Mouse (Mus musculus): ENCODE data around the gene Neu3. TPM values are rescaled to one million over a fixed set of nuclear protein-coding genes. Genes with fewer than 3 reads are reported as not detected.

Gene Neu3
- polyA plus RNA-seq, 1 experiment from 2014 or later, result 5.3 TPM

- Histone ChIP-seq H3K36me3 (peaks cover 44% of the 10 kb centered on the region), H3K4me3 (no peak overlapping the region), H3K27me3 (no peaks in the 10 kb centered on the region), H3K4me2 (no peak overlapping the region), H3K27ac (no peak overlapping the region), H3K9me3 (no peaks in the 10 kb centered on the region), H3K4me1 (peaks cover 19% of the 10 kb centered on the region), H3K9ac (no peak overlapping the region)
- 78% methylated on average over 4 of the region's 4 CpGs for WGBS
- no peak for ATAC-seq (ENCODE audit: borderline replicate concordance, extremely low read depth, low FRiP score, low TSS enrichment)
Measured at GRCm38 (mm10) chr7:99854311-99854710, 26.1 kb upstream of the Neu3 start.

- no peaks in the 10 kb centered on the region for H3K9me3 ChIP-seq
- peaks cover 52% of the 10 kb centered on the region for H3K36me3 ChIP-seq
- no peak overlapping the region for H3K4me2 ChIP-seq
- peaks cover 16% of the 10 kb centered on the region for H3K4me1 ChIP-seq
- no peak overlapping the region for H3K4me3 ChIP-seq
- ATAC-seq (ENCODE audit: borderline replicate concordance, extremely low read depth, low FRiP score, low TSS enrichment), result no peak
- WGBS, result 76% methylated on average over 7 of the region's 7 CpGs
- no peaks in the 10 kb centered on the region for H3K27me3 ChIP-seq
- H3K9ac ChIP-seq, result no peak overlapping the region
- no peak overlapping the region for H3K27ac ChIP-seq
Measured at GRCm38 (mm10) chr7:99853350-99853749, 25.1 kb upstream of the Neu3 start.

- Histone ChIP-seq H3K4me3 (no peak overlapping the region), H3K27me3 (no peaks in the 10 kb centered on the region), H3K36me3 (peaks cover 62% of the 10 kb centered on the region), H3K4me2 (no peak overlapping the region), H3K9me3 (no peaks in the 10 kb centered on the region), H3K9ac (no peak overlapping the region), H3K27ac (no peak overlapping the region), H3K4me1 (peaks cover 6% of the 10 kb centered on the region)
- WGBS, result 86% methylated on average over 6 of the region's 6 CpGs
- ATAC-seq (ENCODE audit: borderline replicate concordance, extremely low read depth, low FRiP score, low TSS enrichment), result no peak
Measured at GRCm38 (mm10) chr7:99851618-99852017, 23.4 kb upstream of the Neu3 start.

GRCm38 (mm10) chr7:99851121-99851520, 22.9 kb upstream of the Neu3 start:
- Histone ChIP-seq H3K4me2 (no peak overlapping the region), H3K27me3 (no peaks in the 10 kb centered on the region), H3K27ac (no peak overlapping the region), H3K9me3 (no peaks in the 10 kb centered on the region), H3K36me3 (peaks cover 62% of the 10 kb centered on the region), H3K9ac (no peak overlapping the region), H3K4me1 (peaks cover 1% of the 10 kb centered on the region), H3K4me3 (no peak overlapping the region)
- WGBS, result 78% methylated on average over 1 of the region's 1 CpGs
- no peak for ATAC-seq (ENCODE audit: borderline replicate concordance, extremely low read depth, low FRiP score, low TSS enrichment)

DNA sequence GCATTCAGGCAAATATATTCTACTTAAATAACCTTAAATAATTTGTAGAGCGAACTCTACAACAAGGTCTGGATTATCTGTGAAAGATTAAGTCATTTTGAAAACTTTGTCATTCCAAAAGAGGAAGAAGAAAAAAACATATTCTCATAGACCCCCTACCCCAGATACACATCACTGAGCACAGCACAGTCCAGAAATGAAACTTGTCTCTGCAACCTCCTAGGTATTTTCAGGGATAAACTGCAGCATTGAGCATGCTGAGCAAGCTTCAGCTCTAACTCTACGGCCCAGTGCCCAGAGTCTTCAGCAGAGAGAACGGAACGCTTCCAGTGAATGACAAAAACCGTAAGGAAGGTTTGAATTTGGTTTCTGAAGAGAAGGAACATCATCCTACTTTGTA, 22.3 kb upstream of the Neu3 start:
- Histone ChIP-seq H3K9ac (no peak overlapping the region), H3K4me3 (no peak overlapping the region), H3K4me1 (no peaks in the 10 kb centered on the region), H3K27ac (no peak overlapping the region), H3K9me3 (no peaks in the 10 kb centered on the region), H3K36me3 (peaks cover 63% of the 10 kb centered on the region), H3K4me2 (no peak overlapping the region), H3K27me3 (no peaks in the 10 kb centered on the region)
- no peak for ATAC-seq (ENCODE audit: borderline replicate concordance, extremely low read depth, low FRiP score, low TSS enrichment)
- WGBS, result 89% methylated on average over 5 of the region's 5 CpGs

- ATAC-seq (ENCODE audit: borderline replicate concordance, extremely low read depth, low FRiP score, low TSS enrichment), result no peak
- Histone ChIP-seq H3K36me3 (peaks cover 77% of the 10 kb centered on the region), H3K27ac (no peak overlapping the region), H3K27me3 (no peaks in the 10 kb centered on the region), H3K9me3 (no peaks in the 10 kb centered on the region), H3K9ac (no peak overlapping the region), H3K4me3 (no peak overlapping the region), H3K4me2 (no peak overlapping the region), H3K4me1 (no peaks in the 10 kb centered on the region)
- 92% methylated on average over 8 of the region's 8 CpGs for WGBS
Measured at GRCm38 (mm10) chr7:99845533-99846236, 17.5 kb upstream of the Neu3 start.

DNA sequence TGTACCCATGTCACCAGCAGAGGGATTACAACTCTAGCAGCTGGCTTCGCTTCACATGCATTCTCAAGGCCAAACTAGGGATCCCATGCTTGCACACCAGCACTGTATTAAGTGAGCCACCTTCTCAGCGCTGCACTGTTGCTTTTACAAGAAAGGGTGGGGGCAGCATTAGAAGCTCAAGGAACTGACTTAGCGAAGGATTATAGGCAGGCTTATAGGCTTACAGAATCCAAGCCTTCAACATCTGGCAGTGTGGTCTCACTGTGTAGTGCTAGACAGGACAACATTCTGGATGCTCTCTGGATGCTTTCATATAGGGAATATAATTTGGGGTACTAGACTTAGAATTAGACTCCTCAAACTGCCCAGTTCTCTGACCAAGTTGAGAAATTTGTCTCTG, 10.0 kb upstream of the Neu3 start:
- Histone ChIP-seq H3K4me3 (no peak overlapping the region), H3K9me3 (no peaks in the 10 kb centered on the region), H3K4me2 (no peak overlapping the region), H3K36me3 (peaks cover 48% of the 10 kb centered on the region), H3K4me1 (peaks cover 12% of the 10 kb centered on the region), H3K27me3 (no peaks in the 10 kb centered on the region), H3K9ac (no peak overlapping the region), H3K27ac (peak overlapping the region; percentile 72)
- ATAC-seq (ENCODE audit: borderline replicate concordance, extremely low read depth, low FRiP score, low TSS enrichment), result no peak
- 88% methylated on average over 3 of the region's 3 CpGs for WGBS

GRCm38 (mm10) chr7:99837358-99838071, 9.3 kb upstream of the Neu3 start:
- no peak overlapping the region for H3K4me3 ChIP-seq
- 50% methylated on average over 6 of the region's 6 CpGs for WGBS
- no peak overlapping the region for H3K4me2 ChIP-seq
- H3K9me3 ChIP-seq, result no peaks in the 10 kb centered on the region
- H3K27me3 ChIP-seq, result no peaks in the 10 kb centered on the region
- H3K9ac ChIP-seq, result no peak overlapping the region
- peaks cover 12% of the 10 kb centered on the region for H3K4me1 ChIP-seq
- peaks cover 40% of the 10 kb centered on the region for H3K36me3 ChIP-seq
- H3K27ac ChIP-seq, result peak overlapping the region; percentile 72
- ATAC-seq (ENCODE audit: borderline replicate concordance, extremely low read depth, low FRiP score, low TSS enrichment), result peak; percentile 88

DNA sequence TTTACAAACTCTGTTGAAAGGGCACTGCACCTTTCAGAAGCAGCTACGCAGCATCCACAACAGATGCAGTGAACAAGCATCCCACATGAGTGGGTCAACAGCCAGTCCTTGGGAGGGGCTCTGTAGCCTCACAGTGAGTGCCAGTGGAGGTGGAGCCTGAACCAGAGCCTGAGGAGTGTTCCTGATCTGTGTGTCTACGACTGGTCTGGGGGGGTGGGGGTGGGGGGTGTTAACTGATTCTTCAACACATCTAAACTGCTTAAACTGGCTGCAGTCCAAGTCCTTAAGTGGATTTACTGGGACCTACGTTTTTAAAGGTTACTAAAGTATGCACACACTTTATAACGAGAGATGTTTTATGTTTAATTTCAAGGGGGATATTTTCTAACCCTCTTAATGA, 8.6 kb upstream of the Neu3 start:
- peak; percentile 85 for ATAC-seq (ENCODE audit: borderline replicate concordance, extremely low read depth, low FRiP score, low TSS enrichment)
- 34% methylated on average over 4 of the region's 4 CpGs for WGBS
- Histone ChIP-seq H3K9ac (no peak overlapping the region), H3K4me3 (no peak overlapping the region), H3K4me1 (peaks cover 12% of the 10 kb centered on the region), H3K27me3 (no peaks in the 10 kb centered on the region), H3K27ac (peak overlapping the region; percentile 30), H3K36me3 (peaks cover 33% of the 10 kb centered on the region), H3K9me3 (no peaks in the 10 kb centered on the region), H3K4me2 (no peak overlapping the region)

DNA sequence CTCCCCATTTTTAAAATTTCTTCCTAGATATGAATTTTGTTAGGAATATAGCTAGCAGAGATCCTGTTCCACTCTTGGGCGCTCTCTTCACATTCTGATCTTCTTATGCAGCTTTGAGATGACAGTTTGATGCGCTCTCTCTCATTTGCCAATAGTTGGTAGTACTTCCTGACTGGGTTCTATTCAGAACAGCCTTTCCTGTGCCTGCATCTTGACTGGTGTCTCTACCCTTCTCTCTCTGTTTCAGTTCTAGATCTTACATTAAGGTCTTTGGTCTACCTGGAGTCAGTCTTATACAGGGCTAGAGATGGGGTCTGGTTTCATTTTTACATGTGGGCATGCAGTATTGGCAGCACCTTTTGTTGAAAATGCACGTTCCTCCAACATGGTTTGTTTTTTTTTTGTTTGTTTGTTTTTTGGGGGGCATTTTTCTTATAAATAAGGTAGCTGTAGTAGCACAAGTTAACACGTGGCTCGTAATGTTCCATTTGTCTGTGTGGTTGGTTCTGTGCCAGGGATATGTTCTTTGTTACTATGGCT, 6.2 kb upstream of the Neu3 start:
- peaks cover 12% of the 10 kb centered on the region for H3K4me1 ChIP-seq
- ATAC-seq (ENCODE audit: borderline replicate concordance, extremely low read depth, low FRiP score, low TSS enrichment), result no peak
- no peak overlapping the region for H3K4me2 ChIP-seq
- no peaks in the 10 kb centered on the region for H3K9me3 ChIP-seq
- no peak overlapping the region for H3K4me3 ChIP-seq
- no peak overlapping the region for H3K27ac ChIP-seq
- H3K9ac ChIP-seq, result no peak overlapping the region
- WGBS, result 77% methylated on average over 5 of the region's 5 CpGs
- peaks cover 14% of the 10 kb centered on the region for H3K36me3 ChIP-seq
- H3K27me3 ChIP-seq, result no peaks in the 10 kb centered on the region

DNA sequence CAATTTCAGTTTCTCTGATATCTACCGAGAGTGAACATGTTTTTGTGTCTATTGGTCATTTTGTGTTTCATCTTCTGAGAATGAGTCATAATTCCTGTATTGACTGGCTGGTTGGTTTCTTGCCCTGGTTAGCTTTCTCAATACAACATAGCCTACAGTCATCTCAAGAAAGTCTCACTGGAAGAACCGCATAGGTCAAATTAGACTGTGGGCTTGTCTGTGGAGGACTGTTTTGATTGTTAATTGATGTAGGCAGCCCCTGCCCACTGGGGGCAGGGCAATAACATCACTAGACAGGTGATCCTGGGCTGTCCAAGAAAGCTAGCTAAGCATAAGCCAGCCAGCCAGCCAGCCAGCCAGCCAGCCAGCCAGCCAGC, 5.6 kb upstream of the Neu3 start:
- H3K27ac ChIP-seq, result no peak overlapping the region
- ATAC-seq (ENCODE audit: borderline replicate concordance, extremely low read depth, low FRiP score, low TSS enrichment), result no peak
- 84% methylated on average over 2 of the region's 2 CpGs for WGBS

GRCm38 (mm10) chr7:99833115-99833845, 5.1 kb upstream of the Neu3 start:
- H3K27ac ChIP-seq, result no peak overlapping the region
- no peak overlapping the region for H3K4me2 ChIP-seq
- H3K9me3 ChIP-seq, result no peaks in the 10 kb centered on the region
- H3K4me1 ChIP-seq, result peaks cover 11% of the 10 kb centered on the region
- no peak overlapping the region for H3K4me3 ChIP-seq
- 75% methylated on average over 5 of the region's 5 CpGs for WGBS
- no peak for ATAC-seq (ENCODE audit: borderline replicate concordance, extremely low read depth, low FRiP score, low TSS enrichment)
- no peak overlapping the region for H3K9ac ChIP-seq
- no peaks in the 10 kb centered on the region for H3K27me3 ChIP-seq
- peaks cover 5% of the 10 kb centered on the region; the same call in 1 of the 2 replicates for H3K36me3 ChIP-seq

More for the DNA sequence above, 5.6 kb upstream of the Neu3 start:
- Histone ChIP-seq H3K9ac (no peak overlapping the region), H3K4me1 (peaks cover 12% of the 10 kb centered on the region), H3K36me3 (peaks cover 10% of the 10 kb centered on the region; the same call in 1 of the 2 replicates), H3K4me2 (no peak overlapping the region), H3K9me3 (no peaks in the 10 kb centered on the region), H3K27me3 (no peaks in the 10 kb centered on the region), H3K4me3 (no peak overlapping the region)
